Mouse (Mus musculus): ENCODE measurements at regions not wholly inside any gene's neighbourhood (a gene's known extent, or its start where the extent isn't known, plus 50 kb on each side); places are given as distances from the start of the nearest gene placed in this dataset.

- dilution Hi-C loops (cut with MboI; ENCODE audit: extremely low pct_ligation_motif_present, extremely low pct_unique_long_range_greater_than_20kb, low sequenced_read_pairs) = no loop called here
- Histone ChIP-seq H3K79me2 (replicated peaks; ENCODE audit: control insufficient read depth, extremely low read depth, insufficient read depth, poor library complexity, severe bottlenecking) (no peaks in the 10 kb centered on the region), H3K27me3 (replicated peaks) (no peaks in the 10 kb centered on the region), H3K9me3 (replicated peaks; ENCODE audit: low read length) (no peaks in the 10 kb centered on the region), H3K36me3 (replicated peaks in 1 of 2; ENCODE audit: control insufficient read depth in 1 of 2, insufficient read depth in 1 of 2, low read length in 1 of 2) (no peaks in the 10 kb centered on the region), H3K4me1 (ENCODE audit: control insufficient read depth in 1 of 2, insufficient read depth in 2 of 2) (no peaks in the 10 kb centered on the region), H3K9ac (ENCODE audit: insufficient read depth, low read depth) (no peak overlapping the region), H3K4me2 (ENCODE audit: insufficient read depth, low read depth, poor library complexity, severe bottlenecking) (no peak overlapping the region), H3K4me3 (replicated peaks in 1 of 3; ENCODE audit: low read depth in 2 of 3, low read length in 2 of 3, poor library complexity in 1 of 3) (no peak overlapping the region), H3K27ac (ENCODE audit: insufficient read depth, low read depth) (no peak overlapping the region)
- in situ Hi-C loops (cut with MboI; ENCODE audit: low pct_ligation_motif_present, low pct_unique_long_range_greater_than_20kb, low sequenced_read_pairs) = no loop called here
- DNase-seq (ENCODE audit: extremely low read depth) = no peak
- TF ChIP-seq ELF1 (IDR thresholded peaks at IDR 0.05; ENCODE audit: low read depth, low read length) (no peak), GABPA (IDR thresholded peaks at IDR 0.05; ENCODE audit: insufficient replicate concordance, low read depth, low read length) (no peak), MAX (IDR thresholded peaks at IDR 0.05; ENCODE audit: low read length) (no peak), SIN3A (IDR thresholded peaks at IDR 0.05; ENCODE audit: low read length) (no peak), POLR2AphosphoS2 (IDR thresholded peaks at IDR 0.05; ENCODE audit: low read depth, low read length) (no peak), ZC3H11A (IDR thresholded peaks at IDR 0.05; ENCODE audit: low read depth, low read length) (no peak), KAT2A (IDR thresholded peaks at IDR 0.05; ENCODE audit: insufficient replicate concordance, low read length) (no peak), RAD21 (IDR thresholded peaks at IDR 0.05; ENCODE audit: low read depth, low read length) (no peak), MAFK (IDR thresholded peaks at IDR 0.05; ENCODE audit: insufficient replicate concordance, low read length) (no peak), ZMIZ1 (IDR thresholded peaks at IDR 0.05; ENCODE audit: low read depth, low read length) (no peak), CTCF (conservative IDR thresholded peaks at IDR 0.05 in 1 of 2, IDR thresholded peaks at IDR 0.05 in 1 of 2; ENCODE audit: low read depth in 2 of 2, low read length in 2 of 2) (no peak), CHD2 (IDR thresholded peaks at IDR 0.05; ENCODE audit: low read length) (no peak)
Observed at GRCm38 (mm10) chr10:91515021-91515371, 333.9 kb upstream of the Tmpo start.

- Histone ChIP-seq H3K27ac (ENCODE audit: insufficient read depth, low read depth) (no peak overlapping the region), H3K9ac (ENCODE audit: insufficient read depth, low read depth) (no peak overlapping the region), H3K4me3 (replicated peaks in 1 of 3; ENCODE audit: low read depth in 2 of 3, low read length in 2 of 3, poor library complexity in 1 of 3) (no peak overlapping the region), H3K4me2 (ENCODE audit: insufficient read depth, low read depth, poor library complexity, severe bottlenecking) (no peak overlapping the region), H3K9me3 (replicated peaks; ENCODE audit: low read length) (no peaks in the 10 kb centered on the region), H3K27me3 (replicated peaks) (no peaks in the 10 kb centered on the region), H3K4me1 (ENCODE audit: control insufficient read depth in 1 of 2, insufficient read depth in 2 of 2) (no peaks in the 10 kb centered on the region), H3K79me2 (replicated peaks; ENCODE audit: control insufficient read depth, extremely low read depth, insufficient read depth, poor library complexity, severe bottlenecking) (no peaks in the 10 kb centered on the region), H3K36me3 (replicated peaks in 1 of 2; ENCODE audit: control insufficient read depth in 1 of 2, insufficient read depth in 1 of 2, low read length in 1 of 2) (no peaks in the 10 kb centered on the region)
- no peak for DNase-seq (ENCODE audit: extremely low read depth)
- TF ChIP-seq HCFC1 (IDR thresholded peaks at IDR 0.05; ENCODE audit: low read depth, low read length) (no peak), CHD2 (IDR thresholded peaks at IDR 0.05; ENCODE audit: low read length) (no peak), MAZ (IDR thresholded peaks at IDR 0.05; ENCODE audit: low read depth, low read length) (no peak), ZKSCAN1 (IDR thresholded peaks at IDR 0.05; ENCODE audit: borderline replicate concordance, low read depth, low read length) (no peak), ZNF384 (IDR thresholded peaks at IDR 0.05; ENCODE audit: low read depth, low read length) (no peak), MAX (IDR thresholded peaks at IDR 0.05; ENCODE audit: low read length) (no peak), EP300 (IDR thresholded peaks at IDR 0.05; ENCODE audit: low read length) (no peak), MYC (IDR thresholded peaks at IDR 0.05; ENCODE audit: low read depth, low read length) (no peak), USF1 (IDR thresholded peaks at IDR 0.05; ENCODE audit: low read depth, low read length) (no peak), SIN3A (IDR thresholded peaks at IDR 0.05; ENCODE audit: low read length) (no peak), GABPA (IDR thresholded peaks at IDR 0.05; ENCODE audit: insufficient replicate concordance, low read depth, low read length) (no peak), RAD21 (IDR thresholded peaks at IDR 0.05; ENCODE audit: low read depth, low read length) (no peak), ELF1 (IDR thresholded peaks at IDR 0.05; ENCODE audit: low read depth, low read length) (no peak), ETS1 (conservative IDR thresholded peaks at IDR 0.05; ENCODE audit: low read depth, low read length) (no peak), MXI1 (IDR thresholded peaks at IDR 0.05; ENCODE audit: low read depth, low read length) (no peak), RCOR1 (conservative IDR thresholded peaks at IDR 0.05; ENCODE audit: low read depth, low read length) (no peak)
- in situ Hi-C loops (cut with MboI; ENCODE audit: low pct_ligation_motif_present, low pct_unique_long_range_greater_than_20kb, low sequenced_read_pairs) (no loop called here), dilution Hi-C loops (cut with MboI; ENCODE audit: extremely low pct_ligation_motif_present, extremely low pct_unique_long_range_greater_than_20kb, low sequenced_read_pairs) (no loop called here)
Observed at GRCm38 (mm10) chr10:91514163-91515020, 333.3 kb upstream of the Tmpo start.
